Mouse (Mus musculus): ENCODE data around the gene Crb2.
A peak's percentile ranks its signal among the peaks of the same experiment; 100 is the strongest.

The Crb2 gene

GRCm38 (mm10) chr2:37801687-37802086, 25.6 kb downstream of the Crb2 start:
- DNase-seq (ENCODE audit: low spot score) = no peak

GRCm38 (mm10) chr2:37802610-37803212, 26.7 kb downstream of the Crb2 start:
- peak; percentile 58 for DNase-seq (ENCODE audit: low spot score)

- DNase-seq (ENCODE audit: low spot score) = no peak
Observed at GRCm38 (mm10) chr2:37811682-37812081, 35.6 kb downstream of the Crb2 start.

- no peak for DNase-seq (ENCODE audit: low spot score)
Observed at GRCm38 (mm10) chr2:37812401-37812800, 36.4 kb downstream of the Crb2 start.

- no peak for DNase-seq (ENCODE audit: low spot score)
Observed at GRCm38 (mm10) chr2:37814820-37815361, 38.8 kb downstream of the Crb2 start.

- DNase-seq (ENCODE audit: low spot score) = no peak
Observed at GRCm38 (mm10) chr2:37815676-37816075, 39.6 kb downstream of the Crb2 start.

- no peak for DNase-seq (ENCODE audit: low spot score)
Observed at GRCm38 (mm10) chr2:37818761-37819525, 42.9 kb downstream of the Crb2 start.

GRCm38 (mm10) chr2:37819526-37820152, 43.6 kb downstream of the Crb2 start:
- no peak for DNase-seq (ENCODE audit: low spot score)

GRCm38 (mm10) chr2:37822122-37822521, 46.1 kb downstream of the Crb2 start:
- no peak for DNase-seq (ENCODE audit: low spot score)

- DNase-seq (ENCODE audit: low spot score) = no peak
Observed at GRCm38 (mm10) chr2:37823826-37824225, 47.8 kb downstream of the Crb2 start.

- DNase-seq (ENCODE audit: low spot score) = no peak
Observed at GRCm38 (mm10) chr2:37829758-37830275, 53.8 kb downstream of the Crb2 start.

GRCm38 (mm10) chr2:37832253-37832652, 56.2 kb downstream of the Crb2 start:
- DNase-seq (ENCODE audit: low spot score) = no peak

GRCm38 (mm10) chr2:37836926-37837325, 60.9 kb downstream of the Crb2 start:
- no peak for DNase-seq (ENCODE audit: low spot score)

GRCm38 (mm10) chr2:37837542-37837941, 61.5 kb downstream of the Crb2 start:
- no peak for DNase-seq (ENCODE audit: low spot score)

- no peak for DNase-seq (ENCODE audit: low spot score)
Observed at GRCm38 (mm10) chr2:37838202-37838984, 62.3 kb downstream of the Crb2 start.

- peak; percentile 15 for DNase-seq (ENCODE audit: low spot score)
Observed at GRCm38 (mm10) chr2:37839922-37840321, 63.9 kb downstream of the Crb2 start.

GRCm38 (mm10) chr2:37842151-37842569, 66.1 kb downstream of the Crb2 start:
- no peak for DNase-seq (ENCODE audit: low spot score)

GRCm38 (mm10) chr2:37842719-37843118, 66.7 kb downstream of the Crb2 start:
- no peak for DNase-seq (ENCODE audit: low spot score)
